Mouse (Mus musculus): Measurements from ENCODE around the gene Btg1. TPM values are rescaled to one million over a fixed set of nuclear protein-coding genes. Genes with fewer than 3 reads are reported as not detected.

Btg1 gene
- total RNA-seq, 4 experiments from 2014 or later: 28.5 to 34.7 (median 33.2) TPM

GRCm38 (mm10) chr10:96630110-96630509, 13.3 kb downstream of the Btg1 start:
- DNase-seq (ENCODE audit: low spot score): no peak

GRCm38 (mm10) chr10:96631066-96631711, 14.4 kb downstream of the Btg1 start:
- DNase-seq (ENCODE audit: low spot score): no peak

GRCm38 (mm10) chr10:96632271-96633144, 15.7 kb downstream of the Btg1 start:
- DNase-seq (ENCODE audit: low spot score): no peak

- no peak for DNase-seq (ENCODE audit: low spot score)
Measured at GRCm38 (mm10) chr10:96633145-96633516, 16.3 kb downstream of the Btg1 start.

GRCm38 (mm10) chr10:96635472-96635871, 18.7 kb downstream of the Btg1 start:
- DNase-seq (ENCODE audit: low spot score): no peak

GRCm38 (mm10) chr10:96638477-96638876, 21.7 kb downstream of the Btg1 start:
- DNase-seq (ENCODE audit: low spot score): no peak

- DNase-seq (ENCODE audit: low spot score): no peak
Measured at GRCm38 (mm10) chr10:96642014-96642413, 25.2 kb downstream of the Btg1 start.

- peak; percentile 19 for DNase-seq (ENCODE audit: low spot score)
Measured at GRCm38 (mm10) chr10:96642751-96643150, 25.9 kb downstream of the Btg1 start.

- DNase-seq (ENCODE audit: low spot score): no peak
Measured at GRCm38 (mm10) chr10:96645183-96645582, 28.4 kb downstream of the Btg1 start.

GRCm38 (mm10) chr10:96646024-96646866, 29.4 kb downstream of the Btg1 start:
- DNase-seq (ENCODE audit: low spot score): no peak

GRCm38 (mm10) chr10:96646867-96647462, 30.2 kb downstream of the Btg1 start:
- DNase-seq (ENCODE audit: low spot score): no peak

- DNase-seq (ENCODE audit: low spot score): no peak
Measured at GRCm38 (mm10) chr10:96648161-96648561, 31.4 kb downstream of the Btg1 start.

GRCm38 (mm10) chr10:96649524-96649923, 32.7 kb downstream of the Btg1 start:
- DNase-seq (ENCODE audit: low spot score): no peak

- no peak for DNase-seq (ENCODE audit: low spot score)
Measured at GRCm38 (mm10) chr10:96652372-96652771, 35.6 kb downstream of the Btg1 start.

GRCm38 (mm10) chr10:96653030-96653429, 36.2 kb downstream of the Btg1 start:
- DNase-seq (ENCODE audit: low spot score): no peak

GRCm38 (mm10) chr10:96654079-96654478, 37.3 kb downstream of the Btg1 start:
- DNase-seq (ENCODE audit: low spot score): no peak

- no peak for DNase-seq (ENCODE audit: low spot score)
Measured at GRCm38 (mm10) chr10:96654576-96654975, 37.8 kb downstream of the Btg1 start.

- no peak for DNase-seq (ENCODE audit: low spot score)
Measured at GRCm38 (mm10) chr10:96655066-96655465, 38.3 kb downstream of the Btg1 start.

- no peak for DNase-seq (ENCODE audit: low spot score)
Measured at GRCm38 (mm10) chr10:96656176-96656575, 39.4 kb downstream of the Btg1 start.

GRCm38 (mm10) chr10:96658906-96659305, 42.1 kb downstream of the Btg1 start:
- no peak for DNase-seq (ENCODE audit: low spot score)

GRCm38 (mm10) chr10:96660280-96660985, 43.6 kb downstream of the Btg1 start:
- DNase-seq (ENCODE audit: low spot score): no peak

All from heart, adult 8-10 months (tissue).